Mouse (Mus musculus) gastrocnemius, postnatal 25 days (tissue): Measurements from ENCODE around the gene Mrpl54. TPM values are rescaled to one million over a fixed set of nuclear protein-coding genes. Genes with fewer than 3 reads are reported as not detected.

Source experiments
- DNase-seq: peaks from one replicate; pipeline ENCODE4 v3.0.0; 2022
- total RNA-seq, 2 experiments: library from RNA; stranded (reverse); gene quantifications; 1 replicate in 1 of 2; 2 replicates in 1 of 2; pipeline ENCODE4 v1.2.3; 2021

Mrpl54 gene
- total RNA-seq, 2 experiments from 2014 or later = 87.0 to 90.0 TPM

GRCm38 (mm10) chr10:81294442-81294841 lies 27.7 kb upstream of the Mrpl54 start:
- DNase-seq = no peak

GRCm38 (mm10) chr10:81293334-81294030 lies 26.7 kb upstream of the Mrpl54 start:
- no peak for DNase-seq

- DNase-seq = peak; percentile 100
Observed at GRCm38 (mm10) chr10:81292554-81293333, 26.0 kb upstream of the Mrpl54 start, which contains the start of gene Pip5k1c. Pip5k1c (plus strand) TSS chr10:81292963.

DNA sequence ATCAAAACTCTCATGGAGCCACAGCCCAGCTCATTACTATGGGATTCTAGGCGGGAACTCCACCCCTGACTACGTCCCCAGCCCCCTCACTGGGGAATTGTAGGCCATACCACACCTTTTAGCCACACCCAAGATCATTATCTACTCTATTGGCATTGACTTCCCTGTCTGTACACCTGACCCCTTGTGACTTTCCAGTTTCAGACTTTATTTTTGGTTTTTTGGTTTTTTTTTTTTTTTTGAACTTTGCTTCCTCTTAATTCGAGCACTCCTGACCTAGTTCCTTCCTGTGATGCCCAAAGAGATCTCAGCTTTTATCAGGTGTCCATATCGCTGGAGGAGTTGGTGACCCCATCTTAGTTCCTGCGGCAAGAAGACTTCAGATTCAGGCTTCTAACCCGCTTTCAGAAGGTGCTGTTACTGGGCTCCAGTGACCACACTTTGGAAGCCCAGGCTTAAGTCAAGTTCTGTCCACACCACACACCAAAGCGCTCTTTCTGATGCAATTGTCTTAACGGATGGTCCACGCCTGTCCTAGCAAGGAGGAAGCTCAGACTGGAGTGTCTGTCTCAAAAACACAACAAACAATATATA lies 24.9 kb upstream of the Mrpl54 start, which contains the start of gene Tjp3:
TSS of gene Tjp3 (minus strand) at position 71 of the 594 bp plus-strand sequence.
- no peak for DNase-seq

- no peak for DNase-seq
Observed at GRCm38 (mm10) chr10:81290698-81291460, 24.1 kb upstream of the Mrpl54 start.

DNA sequence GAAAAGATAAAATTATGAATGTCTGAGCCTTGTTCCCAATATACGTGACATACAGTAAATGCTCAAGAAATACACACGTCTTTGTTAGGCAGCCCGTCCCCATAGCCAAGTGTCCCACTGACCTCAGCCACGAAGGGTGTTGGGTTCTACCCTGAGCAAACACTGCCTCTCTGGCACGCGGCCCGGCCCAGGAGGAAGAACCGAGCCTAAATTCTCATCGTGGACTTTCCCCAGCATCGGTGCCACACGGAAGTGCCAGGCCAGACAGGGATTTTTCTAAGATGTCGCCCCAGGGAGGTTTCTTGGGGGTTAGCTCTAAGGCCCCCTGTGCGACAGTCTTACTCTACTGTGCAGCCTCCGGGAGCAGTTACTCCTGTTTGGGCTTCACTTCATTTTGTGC lies 23.1 kb upstream of the Mrpl54 start:
- no peak for DNase-seq

DNA sequence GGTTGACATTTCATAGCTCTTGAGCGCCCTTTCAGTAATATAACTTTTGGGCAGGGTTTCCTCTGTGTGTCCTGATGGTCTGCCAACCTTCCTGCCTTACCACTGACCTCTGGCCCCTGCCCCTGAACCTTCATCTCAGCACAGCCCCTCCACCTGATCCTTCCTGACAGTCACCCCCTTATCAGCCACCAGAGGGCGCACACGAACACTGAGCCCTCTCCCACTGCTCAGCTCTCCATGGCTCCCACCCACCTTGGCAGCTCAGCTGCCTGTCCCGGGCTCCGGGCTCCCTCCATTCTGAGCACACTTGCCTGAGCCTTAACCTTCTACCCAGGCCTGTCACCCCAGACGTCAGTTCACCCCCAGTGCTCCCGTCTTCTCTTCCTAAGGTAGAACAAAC lies 22.5 kb upstream of the Mrpl54 start:
- DNase-seq = no peak

GRCm38 (mm10) chr10:81288601-81289000 lies 21.9 kb upstream of the Mrpl54 start:
- no peak for DNase-seq

DNA sequence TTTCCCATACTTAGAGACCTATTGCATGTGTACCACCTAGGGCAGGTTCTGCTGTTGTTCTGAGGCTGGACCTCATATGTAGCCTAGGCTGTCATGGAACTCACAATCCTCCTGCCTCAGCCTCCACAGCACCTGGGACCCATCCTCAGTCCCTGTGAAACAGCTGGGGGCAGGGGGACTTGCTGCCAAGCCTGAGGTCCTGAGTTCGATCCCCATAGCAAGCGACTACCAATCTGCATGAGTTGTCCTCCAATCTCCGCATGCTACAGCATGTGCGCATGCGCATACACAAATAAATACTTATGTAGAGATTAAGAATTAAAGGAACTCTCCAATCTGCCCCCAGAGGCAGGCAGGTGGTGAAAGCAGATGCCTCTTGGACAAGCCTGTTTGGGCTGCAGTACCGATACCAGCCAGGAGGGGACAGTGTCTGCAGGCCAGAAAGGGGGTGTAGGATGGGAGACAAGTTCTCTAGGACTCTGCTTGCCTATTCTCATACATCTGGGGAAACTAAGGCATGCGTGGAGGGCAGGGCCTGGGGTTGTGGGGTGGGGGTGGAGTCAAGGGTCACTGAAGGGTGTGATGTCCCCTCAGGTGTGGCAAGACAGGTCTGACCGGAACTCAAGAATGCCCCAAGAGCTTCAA lies 20.9 kb upstream of the Mrpl54 start:
- no peak for DNase-seq

DNA sequence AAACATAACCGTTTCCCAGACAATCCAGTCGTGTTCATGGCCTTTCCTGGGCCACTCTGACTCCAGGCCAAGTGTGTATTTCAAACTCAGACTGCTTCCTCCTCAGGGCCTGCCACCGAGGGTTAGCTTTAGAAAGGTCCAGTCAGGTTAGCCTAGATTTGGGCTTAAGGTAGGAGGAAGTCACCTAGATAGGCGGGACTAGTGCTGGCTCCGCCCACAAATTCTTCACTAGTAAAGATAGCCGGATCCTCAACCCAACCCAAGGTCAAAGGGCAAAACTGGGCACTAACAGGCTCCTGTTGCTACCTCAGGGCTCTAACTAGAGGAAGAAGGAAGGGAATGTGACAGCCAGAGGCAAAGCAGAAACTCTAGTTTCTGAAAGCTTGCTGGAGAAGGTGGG lies 19.9 kb upstream of the Mrpl54 start:
- DNase-seq = no peak

DNA sequence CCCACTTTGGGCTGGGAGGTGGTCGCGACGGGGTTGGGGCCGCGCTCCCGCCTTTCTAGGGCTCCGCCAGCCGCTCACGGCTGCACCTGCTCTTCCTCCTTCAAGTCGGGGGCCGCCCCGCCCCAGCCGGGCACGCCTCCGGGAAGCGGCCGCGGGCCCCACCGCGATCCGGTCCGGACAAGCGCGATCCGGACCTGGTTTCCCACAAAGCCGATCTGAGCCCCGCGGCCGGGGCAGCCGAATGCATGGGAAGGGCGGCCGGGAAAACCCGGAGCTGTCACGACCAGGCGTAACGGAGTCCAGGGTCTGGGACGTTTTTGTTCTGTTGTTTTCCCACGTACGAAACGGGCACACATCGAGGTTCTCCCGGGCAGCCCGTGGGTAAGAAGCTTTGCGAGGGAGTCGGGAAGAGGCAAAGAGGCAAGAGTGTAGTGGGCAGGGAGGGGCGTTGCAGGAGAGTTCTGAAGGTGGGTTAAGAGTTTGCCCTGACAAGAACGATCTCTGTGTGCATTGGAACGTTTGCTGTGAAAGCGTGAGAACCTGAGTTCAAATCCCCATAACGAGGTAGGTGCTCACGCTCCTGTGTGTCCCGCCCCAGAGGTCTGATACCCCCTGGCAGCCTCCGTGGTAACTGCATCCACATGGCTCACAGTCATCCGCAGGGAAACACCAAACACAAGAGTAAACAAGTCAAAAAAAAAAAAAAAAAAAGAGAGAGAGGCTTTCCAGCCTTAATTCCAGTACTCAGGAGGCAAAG lies 19.1 kb upstream of the Mrpl54 start:
- DNase-seq = peak; percentile 84

DNA sequence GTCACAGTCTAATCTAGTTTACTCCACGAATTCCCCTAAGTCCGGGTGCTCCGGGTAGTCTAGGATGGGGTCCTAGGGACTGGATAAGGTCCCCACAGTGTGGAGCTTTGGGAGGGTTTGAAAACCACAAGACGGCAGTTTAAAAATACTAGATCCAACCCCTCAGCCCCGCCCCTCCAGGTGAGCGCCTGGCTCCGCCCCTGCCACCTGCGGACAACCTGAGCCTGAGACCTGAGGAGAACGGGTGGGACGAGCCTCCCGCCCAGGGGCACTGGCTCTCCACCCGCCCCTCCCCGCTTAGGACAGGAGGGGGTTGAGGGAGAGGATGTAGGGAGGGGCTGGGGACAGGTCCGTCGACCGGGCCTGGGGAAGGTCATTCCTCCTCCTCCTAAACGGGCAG lies 18.0 kb upstream of the Mrpl54 start:
- no peak for DNase-seq

- DNase-seq = no peak
Observed at GRCm38 (mm10) chr10:81284189-81284588, 17.5 kb upstream of the Mrpl54 start.

GRCm38 (mm10) chr10:81279496-81279895 lies 12.8 kb upstream of the Mrpl54 start:
- no peak for DNase-seq

- no peak for DNase-seq
Observed at GRCm38 (mm10) chr10:81277676-81278075, 10.9 kb upstream of the Mrpl54 start.

- no peak for DNase-seq
Observed at GRCm38 (mm10) chr10:81273842-81274241, 7.1 kb upstream of the Mrpl54 start.

GRCm38 (mm10) chr10:81272356-81272755 lies 5.6 kb upstream of the Mrpl54 start:
- no peak for DNase-seq

DNA sequence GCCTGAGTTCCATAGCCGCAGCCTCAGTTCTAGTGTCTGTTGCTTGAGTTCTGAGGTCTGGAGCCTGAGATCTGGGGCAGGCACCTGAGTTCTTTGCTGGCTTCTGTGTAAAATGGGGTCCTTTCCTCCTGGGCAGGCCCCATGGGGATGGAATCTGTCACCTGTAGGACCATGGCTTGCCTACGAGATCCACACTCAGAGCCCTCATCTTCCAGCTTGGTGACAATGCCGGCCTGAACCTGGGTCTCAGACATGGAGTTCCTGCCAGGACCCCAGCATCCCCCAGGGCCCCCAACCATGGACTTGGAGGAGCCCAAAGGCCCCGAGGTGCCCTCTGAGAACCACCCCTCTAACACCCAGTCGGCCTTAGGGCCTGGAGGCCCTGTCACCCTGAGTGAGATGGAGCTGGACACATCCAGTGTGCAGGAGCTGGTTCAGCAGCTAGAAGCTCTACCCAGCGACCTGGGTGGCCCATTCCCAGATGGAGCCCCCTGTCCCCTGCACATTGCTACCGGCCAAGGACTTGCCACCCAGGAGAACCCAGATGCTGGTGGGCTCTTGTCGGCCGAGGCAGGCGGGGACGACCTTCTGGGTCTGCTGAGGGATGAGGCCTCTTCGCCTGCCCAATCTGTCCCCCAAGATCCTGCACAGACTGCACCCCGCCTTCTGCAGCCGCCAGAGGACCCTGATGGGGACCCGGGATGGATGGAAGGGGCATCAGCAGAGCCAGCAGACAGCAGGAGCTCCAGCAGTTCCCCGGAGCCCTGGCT lies 2.1 kb upstream of the Mrpl54 start:
- DNase-seq = no peak

GRCm38 (mm10) chr10:81268056-81268455 lies 1.3 kb upstream of the Mrpl54 start:
- DNase-seq = peak; percentile 87

GRCm38 (mm10) chr10:81265540-81265939 lies 1.2 kb downstream of the Mrpl54 start:
- no peak for DNase-seq
